Mouse (Mus musculus): ENCODE results near the gene Dcbld2. TPM values are rescaled to one million over a fixed set of nuclear protein-coding genes. Genes with fewer than 3 reads are reported as not detected.
A peak's percentile ranks its signal among the peaks of the same experiment; 100 is the strongest.

The Dcbld2 gene
- total RNA-seq, 2 experiments from 2014 or later, result 17.8 to 19.2 TPM

DNA sequence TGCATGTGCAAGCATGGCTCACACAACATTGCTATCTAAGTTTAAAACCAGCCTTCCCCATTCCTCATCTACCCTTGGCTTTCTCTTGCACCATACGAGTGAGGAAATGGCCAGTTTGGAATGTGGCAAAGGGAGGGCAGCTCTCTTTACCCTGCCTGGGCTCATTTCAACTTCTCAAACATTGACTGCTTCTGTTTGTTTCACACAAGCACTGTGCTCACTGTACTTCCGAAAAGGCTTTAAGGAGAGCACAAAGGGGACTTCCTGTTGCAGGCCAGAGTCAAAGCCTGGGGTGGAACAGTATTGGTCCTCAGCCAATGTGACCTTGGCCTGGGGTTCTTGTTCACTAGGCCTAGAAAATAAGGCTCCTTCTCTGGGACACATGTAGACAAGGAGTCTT is 68.1 kb downstream of the Dcbld2 start:
- no peak for DNase-seq (ENCODE audit: low spot score)
- intact Hi-C loops (cut with DNase I), result no loop called here

GRCm38 (mm10) chr16:58479898-58480448 is 71.7 kb downstream of the Dcbld2 start:
- intact Hi-C loops (cut with DNase I), result loop anchor here (2.0 kb wide), 1 partner anchor 43 kb away; no protein-coding TSS in a partner anchor
- no peak for DNase-seq (ENCODE audit: low spot score)

- intact Hi-C loops (cut with DNase I), result loop anchor here (2.0 kb wide), 1 partner anchor 41 kb away; no protein-coding TSS in a partner anchor
- DNase-seq (ENCODE audit: low spot score), result no peak
Measured at GRCm38 (mm10) chr16:58481219-58481905, 73.1 kb downstream of the Dcbld2 start.

DNA sequence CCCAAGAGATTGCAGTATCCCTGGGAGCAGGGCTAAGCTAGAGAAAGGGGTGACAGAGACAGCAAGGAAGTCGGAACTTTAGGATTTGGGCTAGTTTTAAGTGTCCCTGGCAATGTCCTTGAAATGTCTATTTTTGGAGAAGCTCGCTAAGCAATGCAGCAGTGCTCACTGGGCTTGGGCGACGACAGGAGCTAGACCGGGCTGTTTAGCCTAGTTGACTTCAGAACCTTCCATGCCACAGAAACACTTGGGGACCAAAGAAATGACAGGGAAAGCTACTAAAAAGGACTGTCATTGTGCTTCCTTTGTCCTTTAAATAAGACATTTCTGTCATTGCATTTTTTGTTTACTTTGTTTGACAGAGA is 73.6 kb downstream of the Dcbld2 start:
- intact Hi-C loops (cut with DNase I), result loop anchor here (2.0 kb wide), 1 partner anchor 41 kb away; no protein-coding TSS in a partner anchor
- DNase-seq (ENCODE audit: low spot score), result no peak

- DNase-seq (ENCODE audit: low spot score), result no peak
- intact Hi-C loops (cut with DNase I), result no loop called here
Measured at GRCm38 (mm10) chr16:58482296-58482695, 74.1 kb downstream of the Dcbld2 start.

DNA sequence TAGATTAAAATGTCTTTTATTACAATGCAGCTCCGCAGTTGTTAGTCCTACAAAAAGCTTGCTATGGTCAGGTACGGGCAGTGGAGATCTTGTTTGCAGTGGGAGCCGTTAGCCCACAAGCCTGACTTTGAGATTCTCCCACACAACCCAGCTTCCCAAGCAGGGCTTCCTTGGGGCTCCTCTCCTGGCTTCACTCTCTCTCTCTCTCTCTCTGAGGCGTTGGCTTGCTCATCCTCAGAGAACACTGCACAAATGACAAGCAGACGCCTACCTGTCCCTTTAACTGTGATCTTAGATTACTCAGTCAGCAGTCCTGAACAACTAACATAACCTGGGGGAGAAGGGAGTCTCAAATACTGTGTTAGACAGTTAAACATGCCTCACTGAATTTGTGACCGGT is 79.6 kb downstream of the Dcbld2 start:
- intact Hi-C loops (cut with DNase I), result no loop called here
- DNase-seq (ENCODE audit: low spot score), result no peak

DNA sequence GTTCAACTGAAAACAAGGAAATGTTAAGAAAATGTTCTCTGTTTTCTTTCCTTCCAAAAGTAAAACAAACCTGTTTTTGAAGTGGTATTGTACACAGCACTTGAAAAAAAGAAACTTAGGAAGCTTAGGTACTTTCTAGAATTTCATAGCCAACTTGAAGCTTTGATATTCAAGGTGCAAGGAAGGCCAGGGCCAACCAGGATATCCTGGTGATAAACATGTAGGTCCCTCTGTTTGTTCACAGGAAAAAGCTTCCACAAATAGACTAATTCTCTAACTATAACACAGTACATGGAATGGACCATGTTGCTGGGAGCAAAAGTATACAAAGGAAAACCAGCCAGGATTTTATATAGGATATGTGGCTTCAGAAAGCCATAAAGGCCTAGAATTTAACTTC is 88.5 kb downstream of the Dcbld2 start:
- intact Hi-C loops (cut with DNase I), result loop anchor here (2.0 kb wide), 1 partner anchor 26 kb away; no protein-coding TSS in a partner anchor
- no peak for DNase-seq (ENCODE audit: low spot score)

GRCm38 (mm10) chr16:58497886-58498713 is 89.9 kb downstream of the Dcbld2 start:
- intact Hi-C loops (cut with DNase I), result loop anchor here (2.0 kb wide), 1 partner anchor 25 kb away; no protein-coding TSS in a partner anchor

GRCm38 (mm10) chr16:58499172-58499584 is 90.9 kb downstream of the Dcbld2 start:
- intact Hi-C loops (cut with DNase I), result no loop called here
- DNase-seq (ENCODE audit: low spot score), result no peak

More at GRCm38 (mm10) chr16:58497886-58498713, 89.9 kb downstream of the Dcbld2 start:
- no peak for DNase-seq (ENCODE audit: low spot score)

- no peak for DNase-seq (ENCODE audit: low spot score)
- intact Hi-C loops (cut with DNase I), result no loop called here
Measured at GRCm38 (mm10) chr16:58499650-58500049, 91.4 kb downstream of the Dcbld2 start.

DNA sequence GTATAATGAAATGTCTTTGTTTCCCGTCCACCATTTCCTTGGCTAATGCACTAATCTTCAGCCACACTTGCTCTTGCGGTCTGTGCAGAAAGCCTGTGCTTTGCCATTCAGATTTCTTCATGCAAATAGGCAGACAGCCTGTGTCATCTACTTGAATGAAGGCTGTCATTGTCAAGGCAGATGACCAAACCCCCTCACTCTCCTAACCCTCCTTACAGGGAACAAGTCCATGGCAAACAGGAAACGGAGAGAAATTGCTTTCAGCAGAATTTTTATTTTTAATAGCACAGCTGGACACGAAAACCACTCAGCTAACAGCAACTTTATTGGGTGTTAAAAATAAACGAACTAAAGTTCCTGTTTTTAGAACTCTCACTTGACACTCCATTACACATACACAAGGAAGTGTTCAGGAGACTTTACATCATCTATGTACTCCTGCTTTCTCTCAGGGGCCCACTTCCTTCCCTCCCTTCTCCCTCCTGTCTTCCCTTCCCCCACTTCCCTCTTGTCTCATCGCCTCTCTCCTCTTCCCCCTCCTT is 93.6 kb downstream of the Dcbld2 start:
- intact Hi-C loops (cut with DNase I), result no loop called here
- DNase-seq (ENCODE audit: low spot score), result no peak

DNA sequence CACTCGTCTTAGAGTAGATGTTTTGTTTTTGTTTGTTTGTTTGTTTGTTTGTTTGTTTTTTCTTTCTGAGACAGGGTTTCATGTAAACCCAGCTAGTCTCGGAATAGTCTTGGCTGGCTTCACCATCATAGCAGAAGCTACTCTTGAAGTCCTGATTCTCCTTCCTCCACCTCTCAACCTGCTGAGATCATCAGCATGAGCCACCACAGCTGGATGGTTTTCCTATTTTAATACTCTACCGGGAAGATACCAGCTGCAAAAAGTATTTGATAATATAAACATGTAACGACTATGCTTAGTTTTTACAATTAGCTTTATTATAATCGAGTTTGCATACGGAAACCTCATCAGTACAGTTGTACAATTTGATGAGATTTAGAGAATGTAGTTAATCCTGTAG is 94.3 kb downstream of the Dcbld2 start:
- no peak for DNase-seq (ENCODE audit: low spot score)
- intact Hi-C loops (cut with DNase I), result no loop called here

GRCm38 (mm10) chr16:58504945-58505344 is 96.7 kb downstream of the Dcbld2 start:
- intact Hi-C loops (cut with DNase I), result no loop called here
- no peak for DNase-seq (ENCODE audit: low spot score)

- peak; percentile 6 for DNase-seq (ENCODE audit: low spot score)
- intact Hi-C loops (cut with DNase I), result no loop called here
Measured at GRCm38 (mm10) chr16:58512181-58512761, 104.0 kb downstream of the Dcbld2 start.

- intact Hi-C loops (cut with DNase I), result no loop called here
- DNase-seq (ENCODE audit: low spot score), result peak; percentile 19
Measured at GRCm38 (mm10) chr16:58512887-58513286, 104.6 kb downstream of the Dcbld2 start.

DNA sequence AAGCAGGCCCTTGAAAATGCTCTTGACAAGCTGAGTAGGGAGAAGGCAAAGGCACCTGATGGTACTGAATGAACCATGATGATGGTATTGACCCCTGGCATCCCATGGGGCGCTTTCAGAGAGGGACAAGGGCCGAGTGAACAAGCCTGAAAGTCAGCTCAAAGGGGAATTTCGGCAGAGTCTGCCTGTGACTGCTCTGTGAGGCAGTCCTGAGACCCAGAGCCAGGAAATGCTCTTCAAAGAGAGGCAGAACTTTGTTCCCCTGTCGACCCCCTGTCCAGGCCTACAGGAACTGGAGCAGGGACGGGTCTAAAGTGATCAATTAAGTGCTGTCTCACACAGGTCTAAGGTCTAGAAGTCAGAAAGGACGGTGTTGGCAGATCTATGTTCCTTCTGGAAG is 105.5 kb downstream of the Dcbld2 start:
- intact Hi-C loops (cut with DNase I), result no loop called here
- no peak for DNase-seq (ENCODE audit: low spot score)

DNA sequence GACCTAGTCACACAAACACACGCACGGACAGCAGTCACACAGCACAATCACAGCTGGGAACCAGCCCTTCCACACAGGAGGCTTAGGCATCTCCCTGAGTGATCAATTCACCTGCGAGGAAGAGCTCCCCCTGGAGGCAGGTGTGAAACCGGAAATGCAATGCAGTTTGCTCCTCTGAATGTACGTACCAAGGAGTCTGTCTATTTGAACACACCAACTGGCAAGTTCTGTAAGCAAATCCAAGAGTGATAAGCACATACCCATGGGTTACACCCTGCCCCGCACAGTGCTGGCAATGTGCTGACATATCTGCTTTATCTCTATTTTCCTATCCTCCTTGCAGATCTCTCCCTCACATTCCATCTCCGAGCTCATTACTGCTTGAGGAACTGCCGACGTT is 106.3 kb downstream of the Dcbld2 start:
- DNase-seq (ENCODE audit: low spot score), result no peak
- intact Hi-C loops (cut with DNase I), result no loop called here

DNA sequence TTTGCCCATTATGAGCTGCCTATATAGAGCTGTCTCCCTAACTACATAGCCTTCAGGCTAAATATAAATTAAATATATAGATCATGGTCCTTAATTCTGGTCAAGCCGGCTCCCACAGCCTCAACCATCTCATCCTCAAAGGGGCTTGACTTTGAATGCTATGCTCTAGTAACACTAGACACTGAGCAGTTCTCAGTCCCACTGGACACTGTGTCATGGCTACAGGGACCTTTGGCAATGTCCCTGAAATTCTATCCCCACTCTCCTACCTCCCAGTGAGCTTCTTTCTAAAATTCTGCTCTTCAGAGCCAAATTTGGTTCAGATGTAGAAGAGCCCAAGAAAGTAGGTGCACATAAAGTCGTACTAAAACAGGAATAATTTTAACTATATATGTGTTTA is 107.9 kb downstream of the Dcbld2 start:
- intact Hi-C loops (cut with DNase I), result no loop called here
- DNase-seq (ENCODE audit: low spot score), result no peak

DNA sequence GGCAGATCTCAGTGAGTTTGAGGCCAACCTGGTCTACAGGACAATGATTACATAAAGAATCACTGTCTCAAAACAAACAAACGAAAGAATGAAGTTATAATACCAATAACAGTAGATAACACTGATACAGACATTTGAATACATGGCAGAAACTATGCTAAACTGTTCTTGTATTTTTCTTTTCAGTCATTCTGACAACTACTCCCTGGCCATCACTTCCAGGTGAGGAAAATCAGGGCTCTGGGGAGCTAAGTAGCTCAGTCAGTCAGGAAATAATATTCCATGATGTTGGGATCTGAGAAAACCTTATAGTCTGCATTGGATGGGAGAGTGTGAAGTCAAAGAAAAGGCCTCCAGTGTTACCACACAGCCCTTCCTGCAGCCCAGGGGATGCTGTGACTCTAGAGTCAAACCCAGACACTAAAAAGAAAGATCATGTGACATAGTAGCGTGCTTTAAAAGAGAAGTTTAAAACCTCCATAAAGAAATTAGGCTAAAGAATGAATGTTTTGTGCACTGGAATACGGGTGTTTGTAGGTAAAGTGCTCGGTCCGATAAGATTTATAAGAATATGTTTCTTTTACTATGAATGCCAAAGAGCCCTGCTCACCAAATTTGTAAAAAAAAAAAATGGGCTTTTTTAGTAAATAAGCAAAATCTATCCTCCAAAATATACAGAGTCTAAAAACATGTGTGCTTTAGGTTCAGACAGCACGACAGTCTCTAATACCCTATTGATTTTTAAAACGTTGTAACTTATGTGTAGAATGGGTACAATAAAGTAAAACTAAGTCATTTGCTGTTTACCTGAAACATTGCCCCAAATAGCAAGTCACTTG is 108.9 kb downstream of the Dcbld2 start:
- intact Hi-C loops (cut with DNase I), result no loop called here

More for the DNA sequence above, 108.9 kb downstream of the Dcbld2 start:
- no peak for DNase-seq (ENCODE audit: low spot score)

Measured in heart, postnatal 25 days (tissue).